Mouse (Mus musculus) layer of hippocampus, adult 11-12 months (tissue): ENCODE data around the gene Upk3b.
A peak's percentile ranks its signal among the peaks of the same experiment; 100 is the strongest.
"Not testable (repeated sequence)": the region's sequence is repeated elsewhere in the genome, so short reads cannot be mapped to it uniquely, and the experiment has no call there.

ENCODE experiments used
- DNase-seq: peaks from one replicate; pipeline ENCODE4 v3.0.0; 2022; ENCODE audit warnings: low spot score

Gene Upk3b

GRCm38 (mm10) chr5:136034868-136035267 is 3.4 kb upstream of the Upk3b start:
- no peak for DNase-seq

GRCm38 (mm10) chr5:136035285-136035684 is 3.0 kb upstream of the Upk3b start:
- DNase-seq = no peak

GRCm38 (mm10) chr5:136036667-136037066 is 1.6 kb upstream of the Upk3b start:
- DNase-seq = no peak

GRCm38 (mm10) chr5:136040210-136040609 is 1.9 kb downstream of the Upk3b start:
- no peak for DNase-seq

DNA sequence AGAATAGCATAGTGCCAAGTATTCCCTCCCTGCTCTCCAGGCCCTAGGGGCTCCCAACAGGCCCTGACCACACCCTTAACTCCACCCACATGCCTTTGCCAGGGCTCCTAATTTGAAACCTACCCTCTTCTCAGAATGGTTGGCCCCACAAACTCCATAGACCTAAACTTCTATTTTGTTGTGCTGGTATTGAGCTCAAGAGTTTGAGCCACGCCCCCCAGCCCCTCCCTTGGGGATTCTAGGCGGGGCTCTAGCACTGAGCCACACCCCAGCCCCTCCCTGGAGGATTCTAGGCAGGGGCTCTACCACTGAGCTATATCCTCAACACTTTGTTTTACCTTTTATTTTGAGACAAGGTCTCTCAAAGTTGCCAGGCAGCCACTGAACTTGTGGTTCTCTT is 3.0 kb downstream of the Upk3b start:
- DNase-seq = no peak

DNA sequence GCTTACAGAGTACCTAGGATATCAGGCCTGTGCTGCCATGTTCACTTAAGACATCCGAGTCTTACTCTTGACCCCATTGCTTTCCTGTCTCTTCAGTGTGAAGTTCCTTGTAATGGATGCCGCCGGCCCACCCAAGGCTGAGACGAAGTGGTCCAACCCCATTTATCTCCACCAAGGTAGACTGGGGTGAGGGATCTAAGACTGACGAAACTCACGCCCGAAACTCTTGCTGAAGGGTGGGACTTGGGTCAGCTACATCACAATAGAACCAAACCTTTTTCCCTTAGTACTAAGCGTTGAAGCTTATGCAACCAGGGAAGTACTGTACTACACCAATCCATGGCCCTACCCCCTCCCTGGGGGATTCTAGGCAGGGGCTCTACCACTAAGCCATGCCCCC is 3.4 kb downstream of the Upk3b start:
- DNase-seq = no peak

DNA sequence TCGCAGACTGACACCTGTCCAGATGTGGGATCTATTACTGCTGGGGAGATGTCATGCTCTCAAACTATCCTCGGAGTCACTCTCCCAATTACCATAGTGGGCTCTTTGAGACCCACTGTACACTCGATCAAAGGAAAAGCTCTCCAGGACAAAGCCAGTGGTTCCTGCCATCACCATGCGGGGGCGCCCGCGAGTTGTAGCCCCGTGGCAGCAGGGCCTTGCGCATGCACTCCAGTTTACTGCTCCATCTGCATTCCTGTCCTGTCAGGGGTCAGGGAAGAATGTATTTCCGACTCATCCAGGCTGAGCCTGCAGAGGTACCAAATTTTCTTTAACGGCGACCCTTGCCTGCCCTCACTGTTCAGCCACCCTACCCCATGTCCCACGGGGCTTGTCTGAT is 6.6 kb downstream of the Upk3b start:
- DNase-seq = no peak

DNA sequence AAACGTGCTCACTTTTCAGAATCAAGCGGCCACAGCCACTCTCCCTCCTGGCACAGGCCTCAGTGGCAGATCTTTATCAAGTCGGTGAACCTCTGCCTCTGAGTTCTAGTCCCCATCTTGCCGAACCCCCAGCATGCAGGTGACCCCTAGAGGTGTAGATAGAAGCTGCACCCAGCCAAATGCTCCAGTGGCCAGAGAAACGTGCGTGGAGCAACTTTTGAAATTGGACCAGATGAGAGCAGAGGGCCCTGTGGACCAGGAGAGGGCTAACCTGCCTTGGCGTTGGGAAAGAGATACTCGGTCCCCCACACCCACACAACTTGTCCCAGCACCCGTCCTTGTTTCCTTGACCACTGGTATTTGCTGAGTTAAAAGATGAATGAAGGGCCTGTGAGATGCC is 7.1 kb downstream of the Upk3b start:
- DNase-seq = no peak

DNA sequence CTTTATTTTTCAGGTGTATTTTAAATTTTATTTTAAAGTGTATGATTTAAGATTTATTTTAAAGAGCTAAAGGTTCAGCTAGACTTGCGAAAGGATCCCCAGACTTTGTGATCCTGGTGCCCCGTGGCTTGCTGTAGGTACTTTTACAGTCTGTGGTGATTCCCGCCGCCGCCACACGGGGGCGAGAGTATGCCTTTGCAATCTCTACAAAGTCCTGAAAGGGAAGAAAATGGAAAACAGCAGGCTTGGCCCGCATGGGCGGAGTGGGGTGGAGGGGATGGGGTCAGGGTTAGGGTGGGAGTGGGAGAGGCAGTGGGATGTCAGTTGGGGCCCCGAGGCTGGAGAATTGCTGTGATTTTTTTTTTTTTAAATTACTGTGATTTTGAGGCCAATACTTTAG is 7.7 kb downstream of the Upk3b start:
- peak; percentile 86 for DNase-seq

GRCm38 (mm10) chr5:136048541-136048940 is 10.2 kb downstream of the Upk3b start:
- DNase-seq = not testable (repeated sequence)

DNA sequence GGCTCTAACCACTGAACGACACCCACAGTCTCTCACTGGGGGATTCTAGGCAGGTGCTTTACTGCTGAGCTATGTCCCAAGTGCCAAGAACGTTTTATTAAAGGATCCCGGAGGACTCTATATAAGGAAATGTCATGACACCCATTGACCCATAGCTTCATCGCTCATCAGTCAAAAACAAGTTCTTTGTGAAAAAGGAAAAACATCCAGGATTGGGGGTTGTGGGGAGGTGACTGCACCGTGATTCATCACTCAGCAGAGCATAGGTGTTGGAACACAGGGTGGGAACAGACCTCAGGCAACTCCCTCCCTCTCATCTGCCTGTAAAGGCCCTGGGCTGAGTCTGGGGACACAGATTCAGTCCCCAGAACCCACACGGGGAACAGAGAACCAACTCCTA is 11.6 kb downstream of the Upk3b start:
- no peak for DNase-seq

DNA sequence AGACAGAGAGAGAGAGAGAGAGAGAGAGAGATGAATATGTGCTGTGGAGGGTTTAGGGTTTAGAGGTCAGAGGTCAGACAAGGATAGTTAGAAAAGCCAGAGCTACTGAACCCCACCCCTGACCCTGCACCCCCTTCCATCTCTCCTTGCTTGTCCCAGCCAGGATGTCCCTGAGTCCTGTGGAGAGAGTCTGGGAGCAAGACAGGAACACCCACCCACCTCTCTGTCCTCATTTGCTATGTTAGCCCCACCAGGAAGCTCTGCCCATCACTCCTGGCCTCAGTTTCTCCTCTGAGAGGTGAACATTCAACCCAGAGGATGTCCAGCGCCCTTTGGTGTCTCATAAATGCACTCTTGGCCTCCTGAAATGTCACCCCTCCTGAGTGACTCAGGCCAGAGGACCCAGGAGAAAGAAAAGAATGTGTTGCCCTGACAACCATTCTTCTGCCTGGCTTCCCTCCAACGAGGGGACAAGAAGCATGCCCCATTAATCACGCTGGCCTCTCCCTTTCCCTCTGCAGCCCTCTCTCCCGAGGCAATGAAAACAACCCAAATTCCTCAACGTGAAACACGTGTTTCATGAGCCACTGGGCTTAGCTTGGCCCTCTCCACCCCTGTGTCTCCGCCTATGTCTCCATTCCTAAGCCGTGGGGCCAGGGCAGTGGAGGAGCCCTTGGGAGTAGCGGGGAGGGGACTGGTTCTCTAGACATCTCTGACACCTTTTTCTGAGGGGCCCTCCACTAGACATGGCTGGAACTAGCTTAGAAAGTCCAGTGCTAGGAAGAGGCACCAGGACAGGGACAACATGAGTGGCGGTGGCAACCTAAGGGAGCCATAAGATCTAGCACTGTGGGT is 13.2 kb downstream of the Upk3b start:
- DNase-seq = no peak

DNA sequence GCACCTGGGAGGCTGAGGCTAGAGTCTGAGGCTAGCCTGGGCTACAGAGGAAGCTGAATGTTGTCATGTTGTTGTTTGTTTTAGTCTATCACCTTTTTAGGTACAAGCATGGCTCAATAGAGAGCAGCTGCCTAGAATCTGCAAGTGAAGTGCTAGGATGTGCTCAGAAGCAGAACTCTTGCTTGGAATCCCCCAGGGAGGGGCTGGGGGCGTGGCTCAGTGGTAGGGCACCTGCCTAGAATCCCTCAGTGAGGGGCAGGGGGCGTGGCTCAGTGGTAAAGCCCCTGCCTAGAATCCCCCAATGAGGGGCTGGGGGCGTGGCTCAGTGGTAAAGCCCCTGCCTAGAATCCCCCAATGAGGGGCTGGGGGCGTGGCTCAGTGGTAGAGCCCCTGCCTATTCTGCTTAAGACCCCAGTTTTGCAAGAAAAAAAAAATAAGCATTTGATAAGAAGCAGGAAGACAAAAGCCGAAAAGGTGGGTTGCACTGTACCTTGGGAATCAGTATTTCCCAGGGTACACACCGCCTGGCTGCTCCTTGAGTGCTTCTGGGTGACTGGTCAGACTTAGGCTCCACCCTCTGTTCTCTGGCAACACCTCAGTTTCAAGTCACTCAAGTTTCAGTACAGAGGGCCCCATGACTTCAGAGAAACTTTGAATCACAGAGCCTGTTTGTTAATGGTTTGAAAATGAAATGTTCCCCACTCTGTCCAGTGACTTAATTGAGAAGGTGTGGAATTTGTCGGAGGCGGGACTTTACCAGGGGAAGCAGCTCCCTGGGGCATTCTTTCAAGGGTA is 14.8 kb downstream of the Upk3b start:
- no peak for DNase-seq

- DNase-seq = no peak
These were observed 16.2 kb downstream of the Upk3b start, which contains the start of gene Upk3bl for GRCm38 (mm10) chr5:136054301-136055077. Upk3bl (plus strand) TSS chr5:136054492.

DNA sequence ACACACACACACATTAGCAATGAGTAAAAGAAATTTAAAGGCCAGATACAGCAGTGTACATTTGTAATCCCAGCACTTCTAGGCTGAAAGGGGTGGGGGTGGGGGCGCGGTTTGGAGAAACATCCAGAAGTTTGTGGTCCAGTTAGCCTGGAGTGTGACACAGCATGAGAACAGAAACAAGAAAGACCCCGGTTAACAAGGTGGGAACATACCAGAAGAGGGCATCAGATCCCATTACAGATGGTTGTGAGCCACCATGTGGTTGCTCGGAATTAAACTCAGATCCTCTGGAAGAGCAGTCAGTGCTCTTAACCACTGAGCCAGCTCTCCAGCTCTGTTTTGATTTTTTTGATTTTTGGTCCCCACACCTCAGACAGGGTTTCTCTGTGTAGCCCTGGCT is 17.8 kb downstream of the Upk3b start:
- DNase-seq = no peak

GRCm38 (mm10) chr5:136057085-136057484 is 18.8 kb downstream of the Upk3b start:
- no peak for DNase-seq

- DNase-seq = peak; percentile 78
These were observed 23.3 kb downstream of the Upk3b start for GRCm38 (mm10) chr5:136061567-136061966.

DNA sequence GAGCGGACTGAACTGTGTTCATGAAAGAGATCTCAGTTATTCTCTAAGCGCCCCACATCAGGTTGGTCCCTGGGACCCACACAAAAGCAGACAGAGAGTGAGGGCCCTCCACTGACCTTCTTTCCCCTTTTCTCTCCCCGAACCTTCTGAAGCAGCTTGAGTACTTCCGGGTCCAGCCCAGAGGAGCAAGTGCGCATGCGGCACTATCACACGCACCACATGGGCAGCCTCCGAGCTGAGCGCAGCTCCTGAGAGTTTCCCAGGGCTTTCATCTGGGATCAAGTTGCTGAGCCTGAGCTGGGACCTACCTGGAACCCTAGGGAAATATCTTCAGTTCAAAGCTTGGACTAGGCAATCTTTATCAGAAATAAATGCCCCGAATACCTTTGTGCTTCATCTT is 25.6 kb downstream of the Upk3b start:
- no peak for DNase-seq

- DNase-seq = not testable (repeated sequence)
These were observed 28.3 kb downstream of the Upk3b start for GRCm38 (mm10) chr5:136066404-136067148.

DNA sequence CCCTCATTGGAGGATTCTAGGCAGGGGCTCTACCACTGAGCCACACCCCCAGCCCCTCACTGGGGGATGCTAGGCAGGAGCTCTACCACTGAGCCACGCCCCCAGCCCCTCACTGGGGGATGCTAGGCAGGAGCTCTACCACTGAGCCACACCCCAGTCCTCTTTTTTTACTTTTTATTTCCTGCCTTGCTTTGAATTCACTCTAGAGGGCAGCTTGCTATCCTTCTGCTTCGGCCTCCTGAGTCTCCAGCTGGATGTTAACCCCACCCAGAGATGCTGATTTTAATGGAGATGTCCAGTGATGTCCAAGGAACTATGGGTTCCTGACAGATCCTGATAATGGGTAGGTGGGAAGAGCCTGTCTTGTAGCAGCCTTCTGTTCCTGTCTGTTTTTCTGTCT is 31.1 kb downstream of the Upk3b start:
- DNase-seq = no peak

DNA sequence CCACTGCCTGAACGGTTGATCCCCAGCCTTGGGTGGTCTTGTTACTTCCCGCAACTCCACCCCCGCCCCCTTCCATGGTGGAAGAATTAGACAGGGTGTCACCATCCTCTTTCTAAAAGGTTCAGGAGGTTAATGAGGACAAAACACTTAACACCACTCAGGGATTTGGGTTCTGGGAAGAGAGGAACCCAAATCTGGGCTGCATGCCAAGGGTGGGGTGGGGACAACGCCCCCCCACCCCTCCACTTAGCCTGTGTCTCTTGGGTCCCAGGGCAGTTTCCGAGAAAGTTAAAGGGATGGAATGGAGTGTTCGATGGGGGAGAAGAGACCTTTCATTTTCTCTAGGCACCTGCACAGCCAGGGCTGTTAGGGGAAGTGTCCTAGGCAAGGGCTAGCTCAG is 34.8 kb downstream of the Upk3b start:
- no peak for DNase-seq

DNA sequence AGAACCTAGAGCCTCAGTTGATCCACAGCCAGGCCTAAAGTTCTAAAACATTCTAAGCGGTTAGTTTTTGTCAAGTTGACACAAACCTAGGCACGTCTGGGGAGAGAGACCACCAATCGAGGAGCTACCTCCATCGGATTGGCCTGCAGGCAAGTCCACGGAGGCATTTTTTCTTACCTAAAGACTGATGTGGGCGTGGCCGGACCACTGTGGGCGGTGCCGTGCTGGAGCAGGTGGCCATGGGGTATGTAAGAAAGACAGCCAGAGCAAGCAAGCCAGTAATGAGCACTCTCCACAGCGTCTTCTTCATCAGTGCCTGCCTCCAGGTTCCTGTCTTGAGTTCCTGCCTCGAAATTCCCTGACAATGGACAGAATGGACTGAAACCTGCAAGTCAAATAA is 35.2 kb downstream of the Upk3b start:
- no peak for DNase-seq
